Mouse (Mus musculus) embryonic facial prominence, embryonic 13.5 days (tissue): ENCODE measurements at regions not wholly inside any gene's neighbourhood (a gene's known extent, or its start where the extent isn't known, plus 50 kb on each side); places are given as distances from the start of the nearest gene placed in this dataset.

Experiments used
- ATAC-seq: fragments of 200-750 bp; cut with Nextera tagmentation; 2 replicates; pipeline ENCODE4 v1.8.0; 2017; ENCODE audit warnings: low read depth; ENCODE audit not compliant: insufficient number of reproducible peaks, insufficient read depth, low FRiP score, low TSS enrichment
- H3K27ac ChIP-seq: fragments of 300-500 bp; sonication (generic); 2 replicates; pipeline ENCODE4 v1.5.1; 2015; ENCODE audit warnings: moderate library complexity, mild to moderate bottlenecking, inconsistent platforms
- H3K27me3 ChIP-seq: fragments of 300-500 bp; sonication (generic); 2 replicates; pipeline ENCODE4 v1.6.1; 2015; ENCODE audit warnings: mild to moderate bottlenecking, inconsistent platforms
- H3K36me3 ChIP-seq: fragments of 300-500 bp; sonication (generic); 2 replicates; pipeline ENCODE4 v1.6.1; 2015; ENCODE audit warnings: mild to moderate bottlenecking, inconsistent platforms
- H3K4me1 ChIP-seq: fragments of 300-500 bp; sonication (generic); 2 replicates; pipeline ENCODE4 v1.6.1; 2015; ENCODE audit warnings: inconsistent platforms
- H3K4me2 ChIP-seq: fragments of 300-500 bp; sonication (generic); 2 replicates; pipeline ENCODE4 v1.6.1; 2015; ENCODE audit warnings: moderate library complexity, mild to moderate bottlenecking, inconsistent platforms
- H3K4me3 ChIP-seq: fragments of 300-500 bp; sonication (generic); 2 replicates; pipeline ENCODE4 v1.5.1; 2015; ENCODE audit warnings: mild to moderate bottlenecking, inconsistent platforms
- H3K9ac ChIP-seq: fragments of 300-500 bp; sonication (generic); 2 replicates; pipeline ENCODE4 v1.6.1; 2015; ENCODE audit warnings: mild to moderate bottlenecking, inconsistent platforms
- H3K9me3 ChIP-seq: fragments of 300-500 bp; sonication (generic); 2 replicates; pipeline ENCODE4 v1.6.1; 2016; ENCODE audit warnings: inconsistent platforms
- WGBS: fragments of 180-500 bp; shearing (Covaris S2); methylation state at CpG from one replicate; pipeline ENCODE4 v1.1.7; 2015; ENCODE audit warnings: mixed read lengths; 5-methylcytosine and 5-hydroxymethylcytosine counted together

DNA sequence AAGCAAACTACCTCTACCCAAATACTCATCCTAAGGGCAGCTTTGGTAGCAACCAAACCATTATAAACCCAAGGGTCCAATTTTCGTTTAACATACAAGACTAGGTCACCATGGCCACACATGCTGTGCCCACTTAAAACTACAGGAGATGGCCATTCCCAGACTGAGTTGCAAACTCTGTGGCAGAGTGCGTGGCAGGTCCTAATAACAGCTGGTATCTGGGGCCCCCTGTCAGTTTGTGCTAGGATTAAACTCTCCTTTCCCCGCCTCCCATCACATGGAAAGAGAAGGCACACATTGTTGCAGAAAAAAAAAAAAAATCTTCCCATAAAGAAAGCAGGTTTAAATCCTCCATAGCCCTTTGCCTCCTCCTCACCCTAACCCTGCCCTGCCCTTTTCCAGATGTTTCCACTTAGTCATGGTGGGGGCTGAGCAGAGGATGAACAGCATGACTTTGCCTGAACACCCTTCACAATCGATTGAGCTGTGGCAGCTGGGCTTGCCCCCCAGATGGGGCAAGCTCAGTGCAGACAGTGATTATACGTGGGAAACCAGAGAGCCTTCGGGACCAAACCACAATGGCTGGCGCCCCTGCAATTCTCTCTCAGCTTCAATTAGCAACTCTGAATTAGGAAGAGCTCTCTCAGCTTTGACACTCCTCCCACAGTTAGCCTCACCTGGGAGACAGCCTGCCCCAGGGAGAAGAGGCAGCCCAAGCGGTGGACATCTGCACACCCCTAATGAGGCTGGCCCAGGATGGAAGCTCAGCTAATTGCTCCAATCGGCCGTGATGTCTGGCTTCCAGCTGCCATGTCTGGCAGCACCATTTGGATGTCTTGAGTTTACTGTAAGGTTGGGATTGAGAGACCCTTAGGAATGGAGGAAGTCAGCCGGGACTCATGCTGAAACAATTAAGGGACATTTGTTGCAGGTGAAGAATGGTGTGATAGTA, 365.9 kb downstream of the Tns1 start:
- WGBS, result 6% methylated on average over 11 of the region's 11 CpGs
- H3K4me1 ChIP-seq, result peaks cover 28% of the 10 kb centered on the region
- no peaks in the 10 kb centered on the region for H3K36me3 ChIP-seq
- peak; percentile 79 for ATAC-seq
- H3K4me3 ChIP-seq, result no peak overlapping the region
- peak overlapping the region; percentile 48; the same call in 1 of the 2 replicates for H3K27ac ChIP-seq
- no peaks in the 10 kb centered on the region for H3K9me3 ChIP-seq
- H3K9ac ChIP-seq, result no peak overlapping the region
- H3K4me2 ChIP-seq, result peak overlapping the region; percentile 37
- no peaks in the 10 kb centered on the region for H3K27me3 ChIP-seq

- H3K27me3 ChIP-seq, result no peaks in the 10 kb centered on the region
- H3K4me2 ChIP-seq, result no peak overlapping the region
- H3K4me3 ChIP-seq, result no peak overlapping the region
- H3K36me3 ChIP-seq, result no peaks in the 10 kb centered on the region
- WGBS, result 42% methylated on average over 5 of the region's 5 CpGs
- no peak for ATAC-seq
- no peaks in the 10 kb centered on the region for H3K9me3 ChIP-seq
- H3K27ac ChIP-seq, result no peak overlapping the region
- no peak overlapping the region for H3K9ac ChIP-seq
- peaks cover 28% of the 10 kb centered on the region for H3K4me1 ChIP-seq
Observed at GRCm38 (mm10) chr1:73755791-73756190, 368.5 kb downstream of the Tns1 start.

DNA sequence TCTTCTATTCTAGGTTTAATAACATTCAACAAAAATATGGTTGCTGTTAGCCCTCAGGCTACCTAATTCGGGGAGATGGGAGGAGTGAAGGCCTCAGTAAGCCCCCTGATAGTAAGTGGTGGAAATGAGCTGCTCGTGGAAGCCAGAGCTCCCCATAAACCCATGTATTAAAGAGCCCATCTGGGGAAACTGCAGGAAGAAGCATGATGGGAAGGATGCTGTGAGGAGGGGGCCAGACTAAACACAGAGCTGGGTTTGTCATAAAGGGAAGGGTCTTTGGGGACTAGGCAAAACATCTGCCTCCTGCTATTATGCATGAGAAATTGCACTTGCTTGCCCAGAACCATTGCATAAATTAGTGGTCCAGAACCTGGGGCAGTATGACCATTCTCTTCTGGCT, 369.3 kb downstream of the Tns1 start:
- peaks cover 28% of the 10 kb centered on the region for H3K4me1 ChIP-seq
- H3K27ac ChIP-seq, result no peak overlapping the region
- no peaks in the 10 kb centered on the region for H3K9me3 ChIP-seq
- no peak overlapping the region for H3K9ac ChIP-seq
- no peak for ATAC-seq
- H3K4me3 ChIP-seq, result no peak overlapping the region
- H3K4me2 ChIP-seq, result no peak overlapping the region
- H3K27me3 ChIP-seq, result no peaks in the 10 kb centered on the region
- H3K36me3 ChIP-seq, result no peaks in the 10 kb centered on the region
- WGBS, result 51% methylated on average over 2 of the region's 2 CpGs

DNA sequence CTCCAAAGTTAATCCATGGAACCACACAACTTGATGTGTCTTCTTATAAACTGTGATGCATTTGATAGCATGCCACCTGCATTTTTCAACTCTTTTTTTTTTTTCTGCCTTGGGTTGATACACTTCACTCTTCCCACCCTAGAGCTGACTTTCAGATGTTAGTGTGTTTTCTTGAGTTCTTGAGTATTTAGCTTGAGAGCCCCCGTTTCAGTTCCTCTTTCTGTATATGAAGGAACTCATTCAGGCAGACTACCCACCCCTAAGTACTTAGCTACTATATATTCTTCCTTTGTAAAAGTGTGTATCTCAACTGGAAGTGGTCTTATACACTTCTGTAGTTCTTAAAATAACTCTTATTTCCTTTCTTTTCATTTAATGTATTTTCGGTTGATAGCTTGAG, 371.1 kb downstream of the Tns1 start:
- H3K36me3 ChIP-seq, result no peaks in the 10 kb centered on the region
- ATAC-seq, result no peak
- H3K4me1 ChIP-seq, result peaks cover 13% of the 10 kb centered on the region
- H3K27ac ChIP-seq, result no peak overlapping the region
- H3K27me3 ChIP-seq, result no peaks in the 10 kb centered on the region
- H3K9ac ChIP-seq, result no peak overlapping the region
- no peaks in the 10 kb centered on the region for H3K9me3 ChIP-seq
- H3K4me2 ChIP-seq, result no peak overlapping the region
- WGBS, result 92% methylated on average over 2 of the region's 2 CpGs
- no peak overlapping the region for H3K4me3 ChIP-seq

DNA sequence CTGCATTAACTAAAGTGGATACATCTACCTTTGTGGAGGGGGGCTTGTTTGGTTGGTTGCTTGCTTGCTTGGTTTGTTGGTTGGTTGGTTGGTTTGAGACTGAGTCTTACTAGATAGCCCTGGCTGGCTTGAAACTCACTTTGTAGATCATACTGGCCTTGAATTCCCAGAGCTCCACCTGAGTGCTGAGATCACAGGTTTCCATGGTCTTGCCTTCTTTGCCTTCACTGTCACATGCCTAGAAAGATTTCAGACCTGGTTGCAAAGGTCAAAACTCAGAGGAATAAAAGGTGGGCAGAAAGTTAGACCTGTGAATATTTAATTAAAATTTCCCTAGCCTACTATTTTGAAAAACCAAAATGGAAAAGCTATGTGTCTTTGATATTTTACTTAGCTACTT, 375.5 kb downstream of the Tns1 start:
- ATAC-seq, result no peak
- Histone ChIP-seq H3K9me3 (no peaks in the 10 kb centered on the region), H3K4me3 (no peak overlapping the region), H3K4me1 (peaks cover 12% of the 10 kb centered on the region), H3K4me2 (no peak overlapping the region), H3K27ac (no peak overlapping the region), H3K27me3 (no peaks in the 10 kb centered on the region), H3K36me3 (no peaks in the 10 kb centered on the region), H3K9ac (no peak overlapping the region)

GRCm38 (mm10) chr1:73744555-73745234, 379.6 kb downstream of the Tns1 start:
- Histone ChIP-seq H3K4me1 (peaks cover 15% of the 10 kb centered on the region), H3K27me3 (no peaks in the 10 kb centered on the region), H3K36me3 (no peaks in the 10 kb centered on the region), H3K9me3 (no peaks in the 10 kb centered on the region), H3K9ac (no peak overlapping the region), H3K4me2 (no peak overlapping the region), H3K4me3 (no peak overlapping the region), H3K27ac (peak overlapping the region; percentile 74)
- 45% methylated on average over 4 of the region's 4 CpGs for WGBS
- 0 out of 2 replicates have a peak, but pooled peaks have one; percentile 26 for ATAC-seq

GRCm38 (mm10) chr1:73743737-73744554, 380.3 kb downstream of the Tns1 start:
- no peaks in the 10 kb centered on the region for H3K36me3 ChIP-seq
- H3K27me3 ChIP-seq, result no peaks in the 10 kb centered on the region
- peak overlapping the region; percentile 74 for H3K27ac ChIP-seq
- no peak overlapping the region for H3K4me3 ChIP-seq
- H3K9me3 ChIP-seq, result no peaks in the 10 kb centered on the region
- H3K4me1 ChIP-seq, result peaks cover 15% of the 10 kb centered on the region
- 18% methylated on average over 6 of the region's 6 CpGs for WGBS
- H3K4me2 ChIP-seq, result no peak overlapping the region
- H3K9ac ChIP-seq, result 0 out of 2 replicates have a peak overlapping the region, but pooled peaks have one; percentile 11
- ATAC-seq, result no peak

- H3K27ac ChIP-seq, result no peak overlapping the region
- no peak overlapping the region for H3K4me2 ChIP-seq
- no peaks in the 10 kb centered on the region for H3K4me1 ChIP-seq
- no peaks in the 10 kb centered on the region for H3K36me3 ChIP-seq
- H3K9ac ChIP-seq, result no peak overlapping the region
- H3K27me3 ChIP-seq, result no peaks in the 10 kb centered on the region
- no peak overlapping the region for H3K4me3 ChIP-seq
- ATAC-seq, result no peak
- H3K9me3 ChIP-seq, result no peaks in the 10 kb centered on the region
Observed at GRCm38 (mm10) chr1:73737083-73737482, 387.2 kb downstream of the Tns1 start.

DNA sequence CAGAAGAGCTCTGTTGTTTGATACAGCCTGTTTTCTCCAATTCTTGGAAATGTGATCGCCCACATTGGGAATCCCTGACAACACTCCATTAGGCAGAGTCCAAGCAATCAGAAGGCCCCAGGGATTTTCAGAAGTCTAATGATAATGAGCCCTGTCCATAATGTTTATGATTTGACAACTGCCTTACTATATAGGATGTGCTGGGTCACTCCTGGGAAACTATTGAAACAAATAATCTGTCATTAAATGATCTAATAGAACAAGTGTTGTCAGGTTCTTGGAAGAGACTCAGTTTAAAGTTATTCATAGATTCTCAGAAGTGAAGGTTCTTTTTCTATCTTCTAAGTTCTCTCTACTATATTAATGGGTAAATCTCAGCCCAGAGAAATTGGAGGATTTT, 395.9 kb downstream of the Tns1 start:
- 88% methylated on average over 1 of the region's 1 CpGs for WGBS
- no peaks in the 10 kb centered on the region for H3K27me3 ChIP-seq
- no peak overlapping the region for H3K4me3 ChIP-seq
- no peaks in the 10 kb centered on the region for H3K4me1 ChIP-seq
- H3K9me3 ChIP-seq, result no peaks in the 10 kb centered on the region; the same call in 1 of the 2 replicates
- no peak overlapping the region for H3K9ac ChIP-seq
- no peaks in the 10 kb centered on the region for H3K36me3 ChIP-seq
- no peak for ATAC-seq
- no peak overlapping the region for H3K4me2 ChIP-seq
- no peak overlapping the region for H3K27ac ChIP-seq

DNA sequence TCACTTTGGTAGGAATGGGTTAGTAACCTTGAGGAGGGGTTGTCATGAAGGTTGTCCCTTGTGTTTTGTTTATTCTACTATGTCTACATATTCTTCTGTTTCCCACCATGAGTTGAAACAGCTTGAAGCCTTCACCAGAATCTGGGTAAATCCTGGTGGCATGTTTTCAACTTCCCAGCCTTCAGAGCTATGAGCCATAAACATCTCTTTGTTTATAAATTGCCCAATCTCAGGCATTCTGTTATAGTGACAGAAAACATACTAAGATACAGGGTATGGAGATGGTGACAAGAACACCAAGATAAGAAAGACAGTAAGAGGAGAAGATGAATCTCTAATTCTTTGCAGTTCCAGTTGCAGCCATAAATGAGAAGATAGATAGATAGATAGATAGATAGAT, 396.5 kb downstream of the Tns1 start:
- Histone ChIP-seq H3K4me1 (no peaks in the 10 kb centered on the region), H3K27me3 (no peaks in the 10 kb centered on the region), H3K4me2 (no peak overlapping the region), H3K36me3 (no peaks in the 10 kb centered on the region), H3K9me3 (no peaks in the 10 kb centered on the region; the same call in 1 of the 2 replicates), H3K4me3 (no peak overlapping the region), H3K9ac (no peak overlapping the region), H3K27ac (no peak overlapping the region)
- no peak for ATAC-seq

- no peak overlapping the region for H3K4me3 ChIP-seq
- H3K9ac ChIP-seq, result no peak overlapping the region
- ATAC-seq, result no peak
- no peaks in the 10 kb centered on the region for H3K27me3 ChIP-seq
- 85% methylated on average over 2 of the region's 2 CpGs for WGBS
- no peak overlapping the region for H3K27ac ChIP-seq
- no peaks in the 10 kb centered on the region for H3K4me1 ChIP-seq
- no peaks in the 10 kb centered on the region for H3K36me3 ChIP-seq
- no peak overlapping the region for H3K4me2 ChIP-seq
- no peaks in the 10 kb centered on the region; the same call in 1 of the 2 replicates for H3K9me3 ChIP-seq
Observed at GRCm38 (mm10) chr1:73726658-73727057, 397.6 kb downstream of the Tns1 start.
